Mouse (Mus musculus): ENCODE measurements around the gene Adcy3. TPM values are rescaled to one million over a fixed set of nuclear protein-coding genes. Genes with fewer than 3 reads are reported as not detected.

Adcy3 gene
- total RNA-seq, 2 experiments from 2014 or later: 27.4 to 47.1 TPM

DNA sequence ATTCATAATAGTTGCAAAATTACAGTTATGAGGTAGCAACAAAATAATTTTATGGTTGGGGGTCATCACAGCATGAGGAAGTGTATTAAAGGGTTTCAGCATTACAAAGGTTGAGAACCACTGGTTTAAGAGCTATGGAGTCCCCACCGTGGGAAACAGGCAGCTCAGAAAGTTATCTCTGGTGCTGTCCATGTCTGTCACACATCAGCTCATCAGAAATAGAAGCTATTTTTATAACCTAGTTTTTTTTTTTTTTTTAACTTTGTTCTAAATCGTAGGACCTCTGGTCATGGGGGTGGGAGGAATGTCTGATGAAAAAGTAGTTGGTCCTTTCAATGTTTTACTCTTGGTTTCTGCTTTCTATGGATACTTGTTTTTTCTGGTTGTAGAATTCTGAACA is 110.9 kb downstream of the Adcy3 start:
- DNase-seq: no peak

DNA sequence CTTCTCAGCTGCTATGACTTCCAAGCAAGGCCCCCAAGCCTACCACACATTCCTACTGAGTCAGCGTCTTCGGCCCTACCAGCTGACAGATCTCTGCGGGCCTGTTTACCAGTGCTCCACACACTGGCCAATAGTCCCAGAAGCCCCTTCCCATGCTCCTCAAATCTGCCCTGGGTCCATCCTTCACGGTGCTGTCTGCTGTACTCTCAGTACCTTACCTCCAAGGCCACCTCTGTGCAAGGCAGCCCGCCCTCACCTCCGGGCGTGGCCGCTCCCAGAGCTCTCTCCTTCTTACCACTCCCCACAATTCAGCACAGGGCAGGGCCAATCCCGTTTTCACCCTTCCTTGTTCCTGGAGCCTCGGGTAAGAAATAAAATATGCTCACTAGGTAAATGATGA is 112.8 kb downstream of the Adcy3 start:
- no peak for DNase-seq

DNA sequence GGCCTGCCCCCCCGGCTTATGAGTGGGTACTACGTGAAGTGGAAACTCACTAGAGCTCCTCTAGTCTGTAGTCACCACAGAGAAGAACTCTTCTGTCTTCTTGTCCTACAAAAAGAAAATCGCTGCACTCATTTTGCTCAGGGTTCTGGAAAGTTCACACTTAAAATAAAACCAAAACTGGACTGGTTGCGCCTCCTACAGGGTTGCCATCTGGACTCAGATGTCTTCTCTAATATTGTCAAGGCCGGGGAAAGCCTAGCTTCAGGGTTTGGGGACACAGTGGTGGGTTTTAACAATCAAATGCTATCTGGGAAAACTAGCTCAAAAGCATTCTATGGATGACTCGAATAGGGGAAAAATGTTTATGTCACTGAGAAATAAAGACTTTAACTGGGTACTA is 116.9 kb downstream of the Adcy3 start:
- no peak for DNase-seq

GRCm38 (mm10) chr12:4252742-4253655 is 120.1 kb downstream of the Adcy3 start:
- DNase-seq: no peak

Other genes with a start within 250 kb of the Adcy3 start
- gene Pomc, start 178.2 kb upstream of the Adcy3 start, total RNA-seq (2021): 1 to 10 TPM; 1.2 to 1.3 TPM
- 1 to 10 TPM; 1.9 to 5.1 TPM for gene Efr3b, start 94.2 kb upstream of the Adcy3 start, total RNA-seq (2021)
- 1 to 10 TPM; 4.9 to 5.5 TPM for gene Dnajc27, start 50.5 kb upstream of the Adcy3 start, total RNA-seq (2021)
- gene Ptrhd1, start 100.9 kb downstream of the Adcy3 start, total RNA-seq (2021): 1 to 10 TPM; 7.3 to 8.3 TPM
- gene Cenpo, start 101.2 kb downstream of the Adcy3 start, total RNA-seq (2021): 1 to 10 TPM; 8.1 to 8.7 TPM

Data from adrenal gland, postnatal 36 days (tissue).